Mouse (Mus musculus): ENCODE measurements around the gene Pdf. TPM values are rescaled to one million over a fixed set of nuclear protein-coding genes. Genes with fewer than 3 reads are reported as not detected.
A peak's percentile ranks its signal among the peaks of the same experiment; 100 is the strongest.
"Not testable (repeated sequence)": the region's sequence is repeated elsewhere in the genome, so short reads cannot be mapped to it uniquely, and the experiment has no call there.

The Pdf gene
- polyA plus RNA-seq, 2 experiments, result 8.4 to 11.8 TPM

GRCm38 (mm10) chr8:106996339-106996738 is 52.1 kb downstream of the Pdf start:
- not testable (repeated sequence) for DNase-seq (ENCODE audit: low read depth in 3 of 3, low spot score in 3 of 3); H3K4me1 ChIP-seq (replicated peaks; ENCODE audit: control insufficient read depth in 2 of 2, insufficient read depth in 2 of 2, low read length in 1 of 2)
- 71% methylated on average over 4 of the region's 4 CpGs for WGBS (ENCODE audit: insufficient replicate concordance)

More at GRCm38 (mm10) chr8:106996339-106996738, 52.1 kb downstream of the Pdf start:
- H3K9ac ChIP-seq (replicated peaks); H3K9me3 ChIP-seq (ENCODE audit: control insufficient read depth, low read length); H3K27ac ChIP-seq; ATAC-seq (ENCODE audit: insufficient read depth); H3K36me3 ChIP-seq (replicated peaks; ENCODE audit: control insufficient read depth, insufficient read depth, low read depth); H3K4me2 ChIP-seq (ENCODE audit: low read depth); H3K27me3 ChIP-seq (ENCODE audit: control insufficient read depth, insufficient read depth, low read length); H3K4me3 ChIP-seq (ENCODE audit: insufficient read depth in 1 of 2, low read depth in 2 of 2, low read length in 2 of 2): not testable (repeated sequence)
- TF ChIP-seq CTCF (IDR thresholded peaks at IDR 0.05; ENCODE audit: low read depth), result peak; percentile 36

Small RNA genes lying within 50 kb of the gene (microRNA-seq; reads per million reads assigned to microRNA genes)
- 2.5 reads per million for gene Mir7075

Other genes starting within 250 kb of the Pdf start
- 0.02 and 0.08 TPM in 2 replicates for gene Has3, start 178.4 kb downstream of the Pdf start, polyA plus RNA-seq (2012; rRNA removed)
- 0.04 TPM in 1 of 2 replicates, not detected in the other for gene Has3, start 178.4 kb downstream of the Pdf start, polyA plus RNA-seq (2014; fragmentation: Nextera tagmentation; extraction: Ambion mirVana)
- gene Utp4, start 155.0 kb downstream of the Pdf start, polyA plus RNA-seq (2012; rRNA removed), result 23.4 and 27.3 TPM in 2 replicates
- gene Utp4, start 155.0 kb downstream of the Pdf start, polyA plus RNA-seq (2014; fragmentation: Nextera tagmentation; extraction: Ambion mirVana), result 35.1 and 35.3 TPM in 2 replicates
- 0.52 and 0.68 TPM in 2 replicates for gene Sntb2, start 112.9 kb downstream of the Pdf start, polyA plus RNA-seq (2012; rRNA removed)
- gene Sntb2, start 112.9 kb downstream of the Pdf start, polyA plus RNA-seq (2014; fragmentation: Nextera tagmentation; extraction: Ambion mirVana), result 0.88 and 0.99 TPM in 2 replicates
- 9.0 and 12.1 TPM in 2 replicates for gene Vps4a, start 17.4 kb downstream of the Pdf start, polyA plus RNA-seq (2012; rRNA removed)
- 22.8 and 22.9 TPM in 2 replicates for gene Vps4a, start 17.4 kb downstream of the Pdf start, polyA plus RNA-seq (2014; fragmentation: Nextera tagmentation; extraction: Ambion mirVana)
- 12.2 and 14.8 TPM in 2 replicates for gene Cog8, start 8.1 kb upstream of the Pdf start, polyA plus RNA-seq (2012; rRNA removed)
- gene Cog8, start 8.1 kb upstream of the Pdf start, polyA plus RNA-seq (2014; fragmentation: Nextera tagmentation; extraction: Ambion mirVana), result 16.8 and 18.6 TPM in 2 replicates
- 8.6 and 28.8 TPM in 2 replicates for gene Nip7, start 8.3 kb upstream of the Pdf start, polyA plus RNA-seq (2012; rRNA removed)
- 48.5 and 55.8 TPM in 2 replicates for gene Nip7, start 8.3 kb upstream of the Pdf start, polyA plus RNA-seq (2014; fragmentation: Nextera tagmentation; extraction: Ambion mirVana)
- 1.0 and 1.5 TPM in 2 replicates for gene Tmed6, start 17.0 kb upstream of the Pdf start, polyA plus RNA-seq (2012; rRNA removed)
- gene Tmed6, start 17.0 kb upstream of the Pdf start, polyA plus RNA-seq (2014; fragmentation: Nextera tagmentation; extraction: Ambion mirVana), result 3.7 and 3.8 TPM in 2 replicates
- 6.0 and 9.3 TPM in 2 replicates for gene Terf2, start 47.9 kb upstream of the Pdf start, polyA plus RNA-seq (2012; rRNA removed)
- gene Terf2, start 47.9 kb upstream of the Pdf start, polyA plus RNA-seq (2014; fragmentation: Nextera tagmentation; extraction: Ambion mirVana), result 4.4 and 5.3 TPM in 2 replicates
- gene Cyb5b, start 102.0 kb upstream of the Pdf start, polyA plus RNA-seq (2012; rRNA removed), result 14.1 and 21.1 TPM in 2 replicates
- 25.4 and 25.6 TPM in 2 replicates for gene Cyb5b, start 102.0 kb upstream of the Pdf start, polyA plus RNA-seq (2014; fragmentation: Nextera tagmentation; extraction: Ambion mirVana)
- gene Nfat5, start 244.9 kb upstream of the Pdf start, polyA plus RNA-seq (2012; rRNA removed), result 4.6 and 5.1 TPM in 2 replicates
- 0.66 and 0.76 TPM in 2 replicates for gene Nfat5, start 244.9 kb upstream of the Pdf start, polyA plus RNA-seq (2014; fragmentation: Nextera tagmentation; extraction: Ambion mirVana)

Measured in liver, embryonic 14.5 days (tissue).